Mouse (Mus musculus) ES-Bruce4 (cell line): ENCODE data around the gene Tk1. TPM values are rescaled to one million over a fixed set of nuclear protein-coding genes. Genes with fewer than 3 reads are reported as not detected.

ENCODE experiments used
- H3K27ac ChIP-seq: 2 replicates; pipeline ENCODE4 v1.5.1; 2012; ENCODE audit warnings: low read length, inconsistent platforms; ENCODE audit not compliant: insufficient read depth
- H3K27me3 ChIP-seq: 2 replicates; pipeline ENCODE4 v1.6.1; 2012; ENCODE audit warnings: mild to moderate bottlenecking, low read length, inconsistent platforms; ENCODE audit not compliant: control insufficient read depth, poor library complexity, insufficient read depth, severe bottlenecking
- H3K36me3 ChIP-seq: 2 replicates; pipeline ENCODE4 v1.6.1; 2012; ENCODE audit warnings: inconsistent platforms, mild to moderate bottlenecking, low read length, moderate library complexity; ENCODE audit not compliant: control insufficient read depth, poor library complexity, insufficient read depth, severe bottlenecking
- H3K4me1 ChIP-seq: one replicate; pipeline ENCODE4 v1.8.1; 2011; ENCODE audit warnings: low read length; ENCODE audit not compliant: control insufficient read depth, insufficient read depth
- H3K4me3 ChIP-seq: 2 replicates; pipeline ENCODE4 v1.5.1; 2011; ENCODE audit warnings: low read depth, mild to moderate bottlenecking, low read length
- H3K9ac ChIP-seq: 2 replicates; pipeline ENCODE4 v1.6.1; 2012; ENCODE audit warnings: low read depth, mild to moderate bottlenecking, inconsistent platforms; ENCODE audit not compliant: poor library complexity, severe bottlenecking
- H3K9me3 ChIP-seq: replicated peaks from 2 replicates; pipeline ENCODE4 v1.6.1; 2012; ENCODE audit warnings: mild to moderate bottlenecking, low read length, inconsistent platforms; ENCODE audit not compliant: control insufficient read depth, poor library complexity, insufficient read depth, severe bottlenecking
- CTCF ChIP-seq: IDR thresholded peaks from one replicate; pipeline ENCODE4 v1.8.1; 2011; ENCODE audit warnings: low read depth, low read length
- EP300 ChIP-seq: IDR thresholded peaks from 2 replicates; pipeline ENCODE4 v1.6.1; 2011; ENCODE audit warnings: low read depth, low read length; ENCODE audit not compliant: insufficient read depth
- POLR2A ChIP-seq: IDR thresholded peaks from one replicate; pipeline ENCODE4 v1.8.1; 2011; ENCODE audit warnings: low read length; ENCODE audit not compliant: insufficient read depth
- polyA plus RNA-seq: library from polyadenylated mRNA; stranded (reverse); fragments of >200 nt; gene quantifications from 2 replicates; pipeline ENCODE4 v1.2.4, GENCODE M21; 2011; ENCODE audit warnings: low read depth; ENCODE audit not compliant: missing spikeins, insufficient read depth, insufficient read length

The Tk1 gene
- polyA plus RNA-seq, 1 experiment = 35.7 TPM

DNA sequence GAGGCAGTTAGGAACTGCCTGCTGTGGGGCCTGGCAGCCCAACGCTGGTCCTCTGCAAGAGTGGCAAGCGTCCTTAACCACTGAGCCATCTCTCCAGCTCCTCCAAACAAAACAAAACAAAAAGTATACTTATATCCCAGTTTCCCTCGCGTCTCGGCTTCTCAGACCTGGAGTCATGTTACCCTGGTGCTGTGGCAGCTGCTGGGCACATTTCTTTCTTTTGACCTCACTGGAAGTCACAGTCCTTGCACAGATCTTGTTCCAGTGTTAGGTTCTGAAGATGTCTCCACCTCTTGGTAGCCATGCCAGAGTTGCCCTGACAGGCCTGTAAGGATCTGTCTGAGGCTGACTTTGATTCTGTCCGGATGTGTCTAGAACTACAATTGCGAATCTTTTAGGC is 24.2 kb downstream of the Tk1 start:
- Histone ChIP-seq H3K4me3 (no peak overlapping the region), H3K9ac (no peak overlapping the region), H3K4me1 (no peaks in the 10 kb centered on the region), H3K27me3 (no peaks in the 10 kb centered on the region), H3K27ac (no peak overlapping the region), H3K36me3 (no peaks in the 10 kb centered on the region), H3K9me3 (no peaks in the 10 kb centered on the region)
- TF ChIP-seq EP300 (no peak), POLR2A (no peak)

DNA sequence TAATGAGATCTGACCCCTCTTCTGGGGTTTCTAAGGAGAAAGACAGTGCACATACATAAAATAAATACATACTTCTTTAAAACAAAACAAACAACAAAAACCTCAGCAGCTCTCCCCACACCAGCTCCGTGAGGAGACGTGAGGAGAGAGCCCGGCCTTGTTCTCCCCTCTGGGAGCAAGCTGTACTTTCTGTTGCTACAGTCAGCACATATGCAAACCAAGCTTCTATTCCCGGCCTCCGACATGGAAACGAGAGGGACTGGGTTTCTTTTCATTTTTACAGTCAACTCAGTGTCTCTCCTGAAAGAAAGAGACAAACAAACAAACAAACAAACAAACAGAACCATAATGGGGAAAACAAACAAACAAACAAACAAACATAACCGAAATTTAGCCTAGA is 25.9 kb downstream of the Tk1 start:
- Histone ChIP-seq H3K9ac (no peak overlapping the region), H3K27me3 (no peaks in the 10 kb centered on the region), H3K27ac (no peak overlapping the region), H3K4me3 (no peak overlapping the region), H3K4me1 (no peaks in the 10 kb centered on the region), H3K9me3 (no peaks in the 10 kb centered on the region), H3K36me3 (no peaks in the 10 kb centered on the region)
- TF ChIP-seq POLR2A = no peak
- no peak for TF ChIP-seq CTCF
- TF ChIP-seq EP300 = no peak

DNA sequence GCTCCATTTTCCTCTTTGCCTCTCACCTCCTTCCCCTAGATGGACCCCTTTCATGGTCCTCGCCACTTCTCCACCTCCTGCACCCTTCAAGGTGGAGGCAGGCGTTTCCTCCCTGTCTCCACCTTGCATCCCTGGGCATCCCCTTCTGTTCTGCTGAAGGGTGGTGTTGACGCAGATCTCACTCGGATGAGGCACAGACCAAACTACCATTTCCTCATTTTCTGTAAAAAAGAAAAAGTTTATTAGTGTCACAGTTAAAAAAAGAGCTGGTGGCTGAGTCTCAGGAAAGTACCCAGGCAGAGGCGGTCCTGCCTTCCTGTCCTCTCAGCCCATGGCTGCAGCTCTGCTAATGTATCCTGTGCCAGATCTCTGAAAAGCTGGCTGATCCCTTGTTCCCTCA is 26.7 kb downstream of the Tk1 start:
- Histone ChIP-seq H3K4me1 (no peaks in the 10 kb centered on the region), H3K27ac (no peak overlapping the region), H3K4me3 (no peak overlapping the region), H3K9me3 (no peaks in the 10 kb centered on the region), H3K9ac (no peak overlapping the region), H3K36me3 (no peaks in the 10 kb centered on the region), H3K27me3 (no peaks in the 10 kb centered on the region)
- TF ChIP-seq POLR2A (no peak), CTCF (no peak), EP300 (no peak)

DNA sequence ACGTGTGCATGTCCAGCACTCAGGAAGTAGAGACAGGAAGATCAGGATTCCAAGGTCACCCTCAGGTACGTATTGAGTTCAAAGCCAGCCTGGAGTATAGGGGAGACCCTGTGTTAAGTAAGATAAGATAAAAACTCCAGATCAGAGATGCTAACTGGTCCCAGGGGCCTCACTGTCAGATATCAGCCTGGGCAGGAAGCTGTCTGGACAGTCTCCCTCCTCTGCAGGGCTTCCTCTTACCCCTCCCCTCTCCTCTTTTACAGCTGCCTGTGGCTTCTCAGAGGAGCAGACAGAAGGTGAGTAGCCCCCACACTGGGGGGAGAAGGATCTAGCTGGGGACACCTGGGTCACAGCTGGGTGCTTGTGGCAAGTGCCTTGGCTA is 27.7 kb downstream of the Tk1 start:
- TF ChIP-seq POLR2A (no peak), CTCF (no peak), EP300 (no peak)
- H3K27me3 ChIP-seq = no peaks in the 10 kb centered on the region
- H3K9me3 ChIP-seq = no peaks in the 10 kb centered on the region
- no peaks in the 10 kb centered on the region for H3K4me1 ChIP-seq
- H3K9ac ChIP-seq = no peak overlapping the region
- H3K36me3 ChIP-seq = no peaks in the 10 kb centered on the region
- H3K4me3 ChIP-seq = no peak overlapping the region
- H3K27ac ChIP-seq = no peak overlapping the region

DNA sequence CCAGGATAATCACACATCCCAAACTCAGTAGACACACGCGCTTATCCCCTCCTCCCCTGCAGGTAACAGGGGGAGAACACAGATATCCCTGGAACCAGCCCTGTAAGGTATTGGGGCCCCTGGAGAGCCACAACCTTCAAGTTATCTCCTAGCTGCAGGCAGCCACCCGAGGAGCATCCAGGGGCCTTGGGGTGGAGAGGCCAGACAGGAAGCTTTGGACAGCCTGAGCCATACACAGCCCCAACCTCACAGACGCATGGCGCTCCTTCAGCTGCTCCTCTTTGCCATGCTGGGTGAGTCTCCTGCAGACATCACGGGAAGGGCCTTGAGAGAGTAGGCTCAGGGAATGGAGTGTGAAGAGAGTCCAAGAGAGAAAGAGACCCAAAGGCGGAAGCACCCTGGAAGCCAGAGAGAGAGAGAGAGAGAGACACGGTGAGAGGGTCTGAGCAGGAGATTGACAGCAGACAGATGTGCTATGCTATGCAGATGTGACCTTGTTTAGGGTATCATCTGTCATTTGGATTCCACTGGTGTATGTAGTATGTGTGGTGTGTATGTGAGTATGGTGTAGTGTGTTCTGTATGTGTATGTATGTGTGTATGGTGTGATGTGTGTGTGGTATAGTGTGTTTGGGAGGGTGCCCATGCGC is 28.3 kb downstream of the Tk1 start, which contains the start of gene 6030468B19Rik:
6030468B19Rik (plus strand) TSS at position 150 of the 649 bp plus-strand sequence.
- no peak for TF ChIP-seq CTCF
- TF ChIP-seq POLR2A = no peak
- no peak for TF ChIP-seq EP300
- no peaks in the 10 kb centered on the region for H3K9me3 ChIP-seq
- no peaks in the 10 kb centered on the region for H3K4me1 ChIP-seq
- no peak within 1 kb of the TSS for H3K27ac ChIP-seq
- H3K27me3 ChIP-seq = no peaks in the 10 kb centered on the region
- no peak within 1 kb of the TSS for H3K9ac ChIP-seq
- H3K36me3 ChIP-seq = no peaks in the 10 kb centered on the region
- no peak within 1 kb of the TSS for H3K4me3 ChIP-seq

DNA sequence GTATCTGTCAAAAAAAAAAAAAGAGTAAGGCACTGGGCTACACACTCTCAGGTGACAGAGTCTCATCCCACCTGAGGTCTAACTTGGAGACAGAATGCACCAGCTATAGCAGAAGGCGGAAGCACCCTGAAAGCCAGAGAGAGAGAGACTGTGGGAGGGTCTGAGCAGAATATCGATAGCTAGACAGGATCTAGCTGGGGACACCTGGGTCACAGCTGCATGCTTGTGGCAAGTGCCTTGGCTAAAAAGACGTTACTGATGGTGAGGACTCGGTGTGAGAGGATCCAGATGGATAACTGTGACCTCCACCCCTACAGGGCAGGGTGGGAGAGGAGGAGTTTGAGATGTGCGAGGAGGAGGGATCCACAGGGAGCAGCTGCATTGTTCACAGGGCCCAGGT is 28.9 kb downstream of the Tk1 start:
- H3K27ac ChIP-seq = no peak overlapping the region

More for the DNA sequence above, 28.9 kb downstream of the Tk1 start:
- Histone ChIP-seq H3K9me3 (no peaks in the 10 kb centered on the region), H3K27me3 (no peaks in the 10 kb centered on the region), H3K36me3 (no peaks in the 10 kb centered on the region), H3K4me1 (peaks cover 1% of the 10 kb centered on the region), H3K9ac (no peak overlapping the region), H3K4me3 (no peak overlapping the region)
- TF ChIP-seq CTCF (no peak), EP300 (no peak), POLR2A (no peak)
